Mouse (Mus musculus): ENCODE results near the gene Tex37.

Tex37 gene

DNA sequence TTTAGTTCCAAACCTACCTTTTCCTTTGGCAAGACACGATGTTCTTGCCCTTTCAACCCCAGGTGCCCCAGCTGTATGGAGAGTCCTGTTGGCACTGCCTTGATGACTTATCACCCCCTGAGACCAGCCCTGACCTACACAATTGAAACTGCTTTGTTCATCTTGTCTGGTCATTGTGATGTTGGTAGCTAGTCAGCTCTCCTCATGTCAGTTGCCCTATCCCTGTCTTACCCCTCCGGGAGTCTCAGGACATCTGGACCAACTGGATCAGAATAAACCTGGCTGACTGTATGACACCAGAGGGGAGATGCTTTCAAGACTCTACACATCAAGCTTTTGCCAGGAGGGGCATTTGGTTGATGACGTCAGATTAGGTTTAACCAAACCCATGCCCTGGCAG is at the start of gene Tex37:
Gene Tex37 (minus strand): TSS at position 101 of the 400 bp plus-strand sequence.
- in situ Hi-C loops (cut with MboI, MseI): no loop called here

DNA sequence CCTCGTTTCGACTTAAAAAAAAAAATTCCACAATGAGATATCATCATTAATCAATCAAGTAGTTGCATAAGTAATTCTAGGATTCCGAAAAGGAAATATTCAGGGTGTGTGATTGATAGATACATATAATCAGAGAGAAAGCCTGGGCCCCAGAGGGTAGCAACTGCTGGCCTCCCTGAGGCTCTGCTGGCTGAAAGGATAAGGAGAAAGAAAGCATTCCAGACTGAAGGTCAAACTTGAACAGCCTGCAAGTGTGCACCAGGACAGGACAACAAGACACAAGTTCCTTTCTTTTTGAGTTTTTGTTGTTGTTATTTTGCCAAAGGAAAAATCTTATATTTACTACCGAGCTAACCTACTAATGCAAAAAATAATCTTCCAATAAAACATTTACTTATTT is 49.6 kb upstream of the Tex37 start:
- in situ Hi-C loops (cut with MboI, MseI): no loop called here

DNA sequence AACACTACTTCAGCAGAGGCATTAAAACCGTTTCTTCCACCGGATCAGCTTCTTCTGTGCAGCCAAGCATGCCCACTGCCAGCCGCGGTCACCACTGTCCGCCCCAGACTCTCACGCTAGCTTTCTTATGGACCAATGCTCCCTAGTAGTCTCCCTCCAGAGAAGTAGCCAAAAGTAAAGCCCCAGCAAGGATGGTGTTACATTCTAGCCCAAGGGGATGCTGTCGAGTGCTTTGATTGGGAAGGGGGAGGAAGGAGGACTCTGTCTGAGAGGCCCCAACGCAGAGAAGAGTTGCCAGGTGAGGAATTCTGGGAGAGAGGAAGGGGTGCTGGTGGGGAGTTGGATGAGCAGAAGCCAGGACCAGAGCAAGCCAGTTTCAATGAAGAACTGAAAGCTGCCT is 48.7 kb upstream of the Tex37 start:
- in situ Hi-C loops (cut with MboI, MseI): no loop called here

DNA sequence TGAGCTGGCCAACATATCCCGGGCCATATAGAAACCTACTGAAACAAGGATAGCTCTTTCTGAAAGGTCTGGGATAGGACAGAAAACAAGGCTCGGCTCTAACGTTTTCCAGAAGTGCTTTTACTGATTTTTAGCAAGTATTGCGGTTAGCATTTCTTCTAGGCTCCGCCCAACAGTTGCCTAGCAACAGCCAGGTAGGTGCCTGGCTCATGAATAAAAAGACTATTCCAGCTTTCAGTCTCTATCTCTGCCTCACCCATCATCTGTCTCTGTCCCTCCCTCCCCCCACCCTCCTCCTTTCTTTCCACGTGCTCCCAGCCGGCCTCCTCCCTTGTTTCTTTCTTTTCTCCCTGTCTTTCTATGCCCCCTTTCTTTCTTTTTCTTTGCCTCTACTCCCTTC is 47.0 kb upstream of the Tex37 start:
- in situ Hi-C loops (cut with MboI, MseI): no loop called here

DNA sequence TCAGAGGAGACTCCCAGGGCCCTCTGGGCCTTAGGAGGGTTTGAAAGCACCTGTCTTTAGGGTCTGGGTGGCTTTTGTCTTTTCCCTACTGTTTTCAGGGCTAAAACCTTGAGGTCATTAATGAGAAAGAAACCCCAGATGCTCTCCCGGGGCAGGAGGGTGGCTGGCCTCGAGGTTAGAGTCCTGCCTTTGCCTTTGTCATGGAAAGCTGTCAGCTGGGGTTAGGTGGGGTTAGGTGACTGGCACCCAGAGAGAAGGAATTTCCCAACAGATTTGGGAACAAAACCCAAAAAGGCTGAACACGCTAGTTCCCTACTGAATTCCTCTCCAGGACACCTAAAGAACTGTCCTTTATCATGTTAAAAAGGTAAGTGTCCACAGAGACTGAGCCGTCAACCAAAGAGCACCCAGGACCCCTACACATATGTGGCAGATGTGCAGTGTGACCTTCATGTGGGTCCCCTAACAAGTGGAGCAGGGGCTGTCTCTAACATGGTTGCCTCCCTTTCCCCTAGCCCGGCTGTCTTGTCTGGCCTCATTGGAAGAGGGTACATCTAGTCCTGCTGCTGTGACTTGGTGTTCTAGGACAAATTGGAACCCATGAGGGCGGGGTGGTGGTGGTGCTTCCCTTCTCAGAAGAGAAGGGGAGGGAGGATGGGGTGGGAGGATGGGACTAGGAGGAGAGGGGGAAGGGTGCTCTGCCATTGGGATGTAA is 45.5 kb upstream of the Tex37 start:
- in situ Hi-C loops (cut with MboI, MseI): no loop called here

DNA sequence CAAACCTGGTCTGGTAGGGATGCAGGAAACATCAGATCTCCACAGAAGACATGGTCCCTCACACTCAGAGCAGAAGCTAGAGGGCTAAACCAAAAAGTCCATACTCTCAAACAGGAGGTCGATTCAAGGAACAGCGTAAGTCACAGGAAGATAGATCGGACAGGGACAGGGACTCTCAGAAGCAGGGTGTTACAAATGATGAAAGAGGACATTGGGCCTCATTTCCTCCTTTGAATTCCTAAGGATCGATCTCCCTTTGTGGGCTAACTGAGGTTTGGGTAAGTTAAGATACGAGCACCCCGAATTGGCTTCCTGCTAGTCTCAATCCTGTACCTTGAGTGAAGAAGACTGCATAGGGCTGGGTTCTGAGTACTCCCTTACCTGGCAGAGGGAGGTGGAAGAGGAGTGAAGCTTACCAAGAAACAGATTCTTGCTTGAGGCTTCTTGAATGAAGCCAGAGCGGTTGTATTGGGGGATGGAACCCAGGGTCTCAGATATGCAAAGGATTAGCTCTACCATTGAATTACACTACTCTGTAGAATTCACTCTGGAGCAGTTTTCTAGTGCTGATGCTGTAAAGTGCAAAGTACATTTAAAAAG is 38.7 kb upstream of the Tex37 start:
- in situ Hi-C loops (cut with MboI, MseI): loop anchor here in 1 of 2 experiments (5.0 to 10.0 kb wide), 2 partner anchors 55 to 167 kb away; no protein-coding TSS in a partner anchor

DNA sequence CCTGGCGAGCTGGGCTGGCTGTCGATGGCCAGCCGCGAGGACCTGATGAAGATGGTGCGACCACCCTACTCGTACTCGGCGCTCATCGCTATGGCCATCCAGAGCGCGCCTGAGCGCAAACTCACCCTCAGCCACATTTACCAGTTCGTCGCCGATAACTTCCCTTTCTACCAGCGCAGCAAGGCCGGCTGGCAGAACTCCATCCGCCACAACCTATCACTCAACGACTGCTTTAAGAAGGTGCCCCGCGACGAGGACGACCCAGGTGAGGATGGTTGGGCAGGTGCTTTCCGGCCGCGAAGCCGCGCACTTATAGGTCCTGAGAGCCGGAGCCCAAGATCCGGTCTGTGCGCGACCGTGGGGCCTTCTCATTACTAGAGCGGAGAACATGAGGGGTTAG is 38.2 kb upstream of the Tex37 start:
- in situ Hi-C loops (cut with MboI, MseI): loop anchor here in 1 of 2 experiments (5.0 to 10.0 kb wide), 2 partner anchors 55 to 168 kb away; no protein-coding TSS in a partner anchor

DNA sequence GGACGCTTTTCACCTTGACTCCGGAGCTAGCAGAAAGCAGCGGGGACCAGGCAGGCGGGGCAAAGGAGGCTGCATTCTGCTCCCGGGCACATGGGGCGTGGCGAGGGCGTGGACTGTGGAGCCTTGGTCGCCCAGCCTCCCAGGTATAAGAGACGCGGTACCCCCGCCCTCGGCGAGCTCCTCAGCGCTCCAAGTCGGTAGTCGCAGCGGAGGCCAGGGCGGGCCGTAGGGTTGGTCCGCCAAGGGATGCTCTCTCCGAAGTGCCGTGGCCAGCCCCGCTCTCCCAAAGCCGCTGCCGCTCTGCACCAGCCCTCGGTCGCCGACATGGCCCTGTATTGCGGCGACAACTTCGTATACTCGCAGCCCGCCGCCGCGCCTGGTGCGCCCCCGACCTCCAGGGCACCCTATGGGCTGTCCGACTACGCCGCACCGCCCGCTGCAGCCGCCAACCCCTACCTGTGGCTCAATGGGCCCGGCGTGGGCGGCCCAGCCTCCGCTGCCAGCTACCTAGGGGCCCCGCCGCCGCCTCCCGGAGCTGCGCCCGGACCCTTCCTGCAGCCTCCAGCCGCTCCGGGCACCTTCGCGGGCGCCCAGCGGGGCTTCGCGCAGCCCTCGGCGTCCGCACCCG is 37.7 kb upstream of the Tex37 start, which contains the start of gene Foxi3:
Gene Foxi3 (plus strand): TSS at position 247 of the 628 bp plus-strand sequence.
- in situ Hi-C loops (cut with MboI, MseI): loop anchor here in 1 of 2 experiments (5.0 to 10.0 kb wide), 2 partner anchors 56 to 168 kb away; no protein-coding TSS in a partner anchor

DNA sequence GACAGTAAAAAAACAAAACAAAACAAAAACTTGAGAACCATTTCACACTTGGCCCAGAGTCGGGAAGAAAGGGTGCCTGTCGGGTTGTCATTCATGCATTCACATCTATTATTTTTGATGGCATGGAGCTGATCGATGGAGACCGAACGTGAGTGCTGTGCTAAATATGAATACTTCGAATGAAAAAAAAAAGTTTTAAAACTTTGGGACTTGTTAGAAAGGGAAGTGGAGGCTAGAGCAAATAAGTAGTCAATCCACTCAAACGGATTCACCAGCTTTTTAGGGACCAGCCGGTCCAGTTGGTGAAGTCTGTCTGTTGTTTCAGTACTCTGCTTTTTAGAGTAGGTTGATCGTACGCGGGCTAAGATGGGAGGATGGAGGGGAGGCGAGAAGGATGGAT is 37.1 kb upstream of the Tex37 start:
- in situ Hi-C loops (cut with MboI, MseI): loop anchor here in 1 of 2 experiments (5.0 to 10.0 kb wide), 2 partner anchors 56 to 169 kb away; no protein-coding TSS in a partner anchor

DNA sequence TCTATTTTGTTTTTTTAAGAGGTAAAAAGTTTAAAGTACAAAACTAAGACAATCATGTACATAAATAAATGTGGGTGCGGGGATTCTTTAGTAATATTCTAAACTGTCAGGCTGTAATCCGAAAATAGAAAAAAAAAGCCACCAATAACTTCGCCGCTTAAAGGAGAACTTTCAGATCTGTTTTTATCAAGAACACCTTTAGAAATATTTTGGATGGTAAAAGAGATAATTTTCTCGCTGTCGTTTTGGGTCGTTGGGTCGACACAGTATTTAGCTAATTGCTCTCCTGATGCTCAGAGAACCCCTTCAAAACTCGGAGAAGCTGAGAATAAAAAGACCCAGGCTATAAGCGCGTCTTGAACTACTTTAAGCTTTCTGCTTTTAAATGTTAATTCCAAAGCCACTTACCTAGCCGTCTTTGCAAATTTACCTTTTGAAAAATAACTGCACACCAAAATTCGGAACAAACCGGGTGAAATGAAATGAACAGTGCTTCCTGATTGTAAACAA is 36.6 kb upstream of the Tex37 start:
- in situ Hi-C loops (cut with MboI, MseI): loop anchor here in 1 of 2 experiments (5.0 to 10.0 kb wide), 2 partner anchors 57 to 169 kb away; no protein-coding TSS in a partner anchor

DNA sequence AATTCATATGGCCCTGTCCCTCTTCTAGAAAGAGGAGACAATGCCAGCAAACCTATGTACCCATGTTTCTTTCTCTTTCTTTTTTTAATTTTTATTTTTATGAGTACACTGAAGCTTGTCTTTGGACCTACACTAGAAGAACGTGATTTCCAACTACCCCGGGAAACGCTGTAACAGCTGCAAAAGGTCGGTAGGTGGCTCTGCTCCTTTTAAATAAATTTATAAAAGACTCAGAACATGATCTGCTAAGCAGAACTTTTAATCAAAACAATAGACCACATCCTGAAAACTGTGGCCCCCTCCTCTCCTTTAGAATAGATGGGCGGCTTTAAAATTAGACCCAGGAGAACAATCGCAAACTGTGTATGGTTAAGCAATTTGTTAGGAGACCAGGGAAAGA is 35.3 kb upstream of the Tex37 start:
- in situ Hi-C loops (cut with MboI, MseI): loop anchor here in 1 of 2 experiments (10.0 kb wide), 1 partner anchor 171 kb away; no protein-coding TSS in a partner anchor

DNA sequence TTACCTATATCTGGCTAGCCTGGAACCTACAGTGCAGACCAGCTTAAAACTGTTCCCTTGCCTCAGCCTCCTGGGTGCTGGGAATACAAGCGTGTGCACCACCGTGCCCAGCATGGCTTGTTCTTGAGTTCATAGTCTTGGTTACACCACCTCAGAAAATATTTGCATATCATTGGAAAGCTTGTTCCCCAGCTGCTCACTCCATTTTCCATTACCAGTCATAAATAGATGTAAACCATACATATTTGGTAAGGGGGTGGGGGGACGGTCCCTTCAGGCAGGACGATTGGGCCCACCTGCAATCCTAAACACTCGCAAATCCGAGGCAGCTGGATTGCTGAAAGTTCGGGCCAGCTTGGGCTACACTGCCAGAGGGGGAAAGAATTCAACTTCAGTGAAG is 34.5 kb upstream of the Tex37 start:
- in situ Hi-C loops (cut with MboI, MseI): loop anchor here in 1 of 2 experiments (10.0 kb wide), 1 partner anchor 172 kb away; no protein-coding TSS in a partner anchor

DNA sequence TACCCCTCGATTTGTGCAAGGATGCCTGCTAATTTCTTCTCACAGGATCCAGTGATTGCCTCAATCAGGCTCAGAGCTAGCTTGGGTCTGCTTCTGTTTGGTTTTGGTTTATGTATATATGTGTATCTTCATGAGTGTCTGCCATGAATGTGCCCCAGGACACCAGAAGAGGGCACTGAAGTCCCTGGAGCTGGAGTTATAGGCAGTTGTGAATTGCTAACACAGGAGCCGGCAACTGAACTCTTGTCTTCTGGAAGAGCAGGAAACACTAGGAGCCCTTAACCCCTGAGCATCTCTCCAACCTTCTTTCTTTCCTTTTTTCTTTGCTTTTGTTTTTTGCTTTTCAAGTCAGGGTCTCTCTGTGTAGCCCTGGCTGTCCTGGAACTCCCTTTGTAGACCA is 13.1 kb upstream of the Tex37 start:
- in situ Hi-C loops (cut with MboI, MseI): no loop called here

DNA sequence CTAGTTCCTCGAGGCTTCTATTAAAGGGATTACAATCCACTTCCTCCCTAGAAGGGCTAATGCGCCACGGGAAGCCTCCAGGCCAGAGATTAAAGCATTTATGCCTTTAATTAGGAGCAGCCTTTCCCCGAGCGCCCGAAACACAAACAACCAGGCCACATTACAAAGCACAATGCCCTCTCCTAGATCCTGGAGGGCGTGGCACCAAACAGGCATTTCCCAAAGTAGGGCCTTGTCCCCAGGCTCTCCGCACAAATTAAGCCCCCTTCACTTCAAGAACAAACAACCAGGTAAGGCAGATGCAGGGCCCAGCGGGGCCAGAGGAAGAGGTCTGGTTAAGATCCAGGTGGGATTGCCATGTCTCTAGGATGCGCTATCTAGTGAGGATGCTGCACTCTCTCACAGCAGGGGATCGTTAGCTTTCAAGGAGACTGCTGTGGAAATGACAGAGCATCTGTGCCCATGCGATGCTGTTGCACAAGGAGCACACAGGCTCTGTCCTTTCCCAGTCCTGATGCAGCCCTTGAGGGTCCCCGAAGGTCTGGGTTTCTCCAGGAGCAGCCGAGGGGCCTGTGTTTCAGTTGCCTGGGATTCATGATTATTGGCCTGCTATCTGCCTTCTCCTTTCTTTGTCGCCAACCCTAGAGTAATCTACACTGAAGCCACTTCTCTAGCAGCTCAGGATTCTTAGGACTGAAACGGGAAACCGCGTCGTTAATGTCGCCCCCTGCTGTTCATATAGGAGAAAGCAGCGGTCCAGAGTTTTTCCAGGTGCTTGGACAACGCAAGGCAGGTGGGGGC is 2.7 kb upstream of the Tex37 start:
- in situ Hi-C loops (cut with MboI, MseI): no loop called here

DNA sequence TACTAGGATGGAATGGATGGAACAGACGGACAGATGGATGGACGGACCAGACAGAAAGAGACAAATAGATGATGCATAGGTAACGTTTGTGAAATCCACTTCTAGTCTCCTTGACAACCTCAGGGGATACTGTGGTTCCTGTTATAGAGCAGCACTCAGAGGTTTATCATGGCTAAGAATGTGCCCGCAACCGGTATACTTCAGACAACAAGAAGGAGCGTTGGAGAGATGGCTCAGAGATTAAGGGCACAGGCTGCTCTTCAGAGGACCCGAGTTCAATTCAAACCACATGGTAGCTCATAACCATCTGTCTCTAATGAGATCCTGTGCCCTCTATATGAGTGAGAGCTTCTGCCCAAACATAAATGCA is 6.3 kb downstream of the Tex37 start:
- in situ Hi-C loops (cut with MboI, MseI): no loop called here

DNA sequence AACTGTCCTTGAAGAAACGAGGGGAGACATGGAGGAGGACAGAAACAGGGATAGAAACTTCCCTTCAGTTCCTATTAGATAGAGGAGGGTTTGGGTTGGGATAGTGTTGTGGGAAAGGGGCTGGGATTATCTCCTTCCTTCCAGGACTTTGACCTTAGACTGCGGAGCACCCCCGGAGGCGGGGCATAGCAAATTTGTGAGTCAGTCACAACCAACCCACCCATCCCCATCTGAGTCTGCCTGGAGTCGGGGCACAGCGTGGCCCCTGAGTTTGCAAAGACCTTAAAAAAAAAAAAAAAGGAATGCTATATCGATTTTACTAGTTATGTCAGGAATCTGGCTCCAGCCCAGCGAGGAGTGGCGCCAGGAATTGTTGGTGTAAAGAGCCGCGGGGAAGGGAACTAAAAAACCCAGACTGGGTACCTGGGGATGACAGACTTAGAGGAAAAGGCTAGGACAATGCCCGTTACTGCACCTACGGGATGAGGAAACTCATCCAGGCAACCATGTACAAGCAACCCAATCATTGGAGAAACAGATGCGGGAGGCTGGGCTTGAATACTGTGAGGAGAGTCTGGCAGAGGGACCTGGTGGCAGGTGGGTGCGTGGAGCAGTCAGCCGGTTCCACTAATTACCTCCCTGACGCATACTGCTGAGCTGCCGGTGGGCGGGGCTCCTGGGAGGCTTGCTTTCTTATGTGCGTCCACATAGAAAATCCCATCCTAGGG is 6.9 kb downstream of the Tex37 start:
- in situ Hi-C loops (cut with MboI, MseI): no loop called here

DNA sequence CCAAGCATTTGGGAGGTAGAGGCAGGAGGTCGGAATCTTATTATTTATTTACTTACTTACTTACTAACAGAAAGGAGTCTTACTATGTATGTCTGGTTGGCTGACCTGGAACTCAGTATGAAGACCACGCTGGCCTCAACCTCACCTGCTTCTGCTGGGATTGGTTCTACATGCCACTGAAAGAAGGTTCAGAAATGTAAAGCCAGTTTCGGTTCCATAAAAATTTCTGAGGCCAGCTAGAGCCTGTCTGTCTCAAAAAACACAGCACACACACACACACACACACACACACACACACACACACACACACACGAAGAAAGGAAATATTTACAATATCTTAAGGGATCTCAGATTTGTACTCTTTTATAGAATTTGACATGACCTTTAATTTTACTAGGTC is 8.4 kb downstream of the Tex37 start:
- in situ Hi-C loops (cut with MboI, MseI): no loop called here

DNA sequence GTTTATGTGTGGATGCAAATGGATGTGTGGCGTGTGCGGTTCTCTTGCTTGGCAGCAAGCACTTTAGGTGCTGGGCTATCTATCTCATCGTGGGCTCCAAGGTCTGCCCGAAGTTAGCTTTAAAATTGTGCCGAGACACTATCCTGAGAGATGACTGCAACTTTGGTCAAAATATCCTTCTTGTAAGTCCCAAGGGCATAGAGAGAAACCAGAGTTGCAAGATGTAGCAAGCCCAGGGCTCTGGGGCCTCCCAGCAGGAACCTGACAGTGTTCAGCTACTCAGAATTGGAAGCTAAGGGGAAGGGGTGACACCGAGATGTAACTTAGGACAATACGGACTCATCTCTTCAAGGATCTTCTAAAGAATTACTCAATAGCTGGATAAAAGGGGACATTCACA is 9.2 kb downstream of the Tex37 start:
- in situ Hi-C loops (cut with MboI, MseI): no loop called here

DNA sequence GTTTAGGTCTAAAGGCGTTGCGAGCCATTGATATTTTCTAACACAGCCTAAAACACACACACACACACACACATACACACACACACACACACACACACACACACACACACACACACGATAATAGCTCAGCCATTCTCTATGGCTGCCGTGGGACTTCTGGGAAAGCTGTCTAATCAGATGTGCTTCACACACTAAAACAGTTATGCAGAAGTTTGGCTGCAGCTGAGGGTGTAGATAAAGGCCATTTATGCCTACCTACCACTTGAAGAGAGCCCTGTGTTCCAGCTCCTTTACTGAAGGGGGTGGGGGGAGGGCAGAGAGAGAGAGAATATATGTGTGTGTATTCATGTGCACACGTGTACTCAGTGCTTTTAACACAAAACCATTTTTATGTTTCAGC is 15.0 kb downstream of the Tex37 start:
- in situ Hi-C loops (cut with MboI, MseI): no loop called here

DNA sequence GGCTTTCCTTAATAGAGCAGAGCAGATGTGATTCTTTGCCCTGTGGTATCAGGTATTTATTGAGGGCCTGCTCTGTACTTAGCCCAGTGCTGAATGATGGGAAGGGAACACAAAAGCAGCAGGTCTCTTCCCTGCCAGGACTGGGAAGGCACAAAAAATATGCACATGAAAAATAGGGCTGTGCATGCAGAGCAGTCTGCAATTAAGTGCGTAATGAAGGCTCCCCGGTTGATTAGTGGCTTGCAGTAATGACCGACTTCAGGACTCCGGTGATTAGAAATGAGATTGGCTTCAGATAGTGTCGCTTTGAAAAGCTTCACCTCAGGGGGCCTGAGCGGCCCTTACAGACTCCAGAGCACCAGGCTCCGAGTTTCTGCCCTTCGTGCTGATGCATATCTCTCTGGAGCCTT is 19.1 kb downstream of the Tex37 start:
- in situ Hi-C loops (cut with MboI, MseI): loop anchor here in 1 of 2 experiments (10.0 kb wide), 1 partner anchor 185 kb away; no protein-coding TSS in a partner anchor
